Mouse (Mus musculus) heart, postnatal 0 days (tissue): ENCODE measurements around the gene Ogg1. TPM values are rescaled to one million over a fixed set of nuclear protein-coding genes. Genes with fewer than 3 reads are reported as not detected.

ENCODE experiments used
- ATAC-seq: fragments of 200-750 bp; cut with Nextera tagmentation; 2 replicates; pipeline ENCODE4 v1.8.0; 2017; ENCODE audit warnings: low read depth, moderate number of reproducible peaks, moderate library complexity; ENCODE audit not compliant: insufficient read depth
- DNase-seq: peaks from one replicate; pipeline ENCODE4 v3.0.0-alpha.2; 2016; ENCODE audit warnings: low spot score
- H3K27ac ChIP-seq: fragments of 300-500 bp; sonication (generic); 2 replicates; pipeline ENCODE4 v1.5.1; 2014; ENCODE audit warnings: low read depth, mild to moderate bottlenecking
- H3K27me3 ChIP-seq: fragments of 300-500 bp; sonication (generic); 2 replicates; pipeline ENCODE4 v1.6.1; 2014; ENCODE audit warnings: low read length, mixed read lengths; ENCODE audit not compliant: control insufficient read depth, insufficient read depth
- H3K36me3 ChIP-seq: fragments of 300-500 bp; sonication (generic); replicated peaks from 2 replicates; pipeline ENCODE4 v1.6.1; 2014; ENCODE audit warnings: low read length, mixed read lengths; ENCODE audit not compliant: control insufficient read depth, insufficient read depth
- H3K4me1 ChIP-seq: fragments of 300-500 bp; sonication (generic); 2 replicates; pipeline ENCODE4 v1.6.1; 2014; ENCODE audit warnings: antibody characterized with exemption; ENCODE audit not compliant: control insufficient read depth, insufficient read depth
- H3K4me2 ChIP-seq: fragments of 300-500 bp; sonication (generic); 2 replicates; pipeline ENCODE4 v1.6.1; 2014; ENCODE audit warnings: low read depth, mild to moderate bottlenecking, low read length, moderate library complexity
- H3K4me3 ChIP-seq: fragments of 300-500 bp; sonication (generic); 2 replicates; pipeline ENCODE4 v1.5.1; 2014; ENCODE audit warnings: low read depth, low read length
- H3K9ac ChIP-seq: fragments of 300-500 bp; sonication (generic); replicated peaks from 2 replicates; pipeline ENCODE4 v1.6.1; 2014; ENCODE audit warnings: low read depth, low read length, mixed read lengths
- H3K9me3 ChIP-seq: fragments of 300-500 bp; sonication (generic); replicated peaks from 2 replicates; pipeline ENCODE4 v1.6.1; 2016; ENCODE audit warnings: low read length; ENCODE audit not compliant: control insufficient read depth
- CTCF ChIP-seq: IDR thresholded peaks from 2 replicates; pipeline ENCODE4 v1.5.1; 2016; ENCODE audit warnings: antibody characterized with exemption, control low read depth, low read depth
- EP300 ChIP-seq: IDR thresholded peaks from 2 replicates; pipeline ENCODE4 v1.6.1; 2016; ENCODE audit warnings: antibody characterized with exemption, low read depth
- WGBS: fragments of 180-500 bp; shearing (Covaris S2); extraction: QIAGEN DNeasy Blood & Tissue Kit; methylation state at CpG from one replicate; pipeline ENCODE4 v1.1.7; 2014; 5-methylcytosine and 5-hydroxymethylcytosine counted together
- polyA plus RNA-seq: library from polyadenylated mRNA; unstranded; fragments of >200 nt; fragmentation: Nextera tagmentation; extraction: Ambion mirVana; gene quantifications from 2 replicates; pipeline ENCODE4 v1.2.1, GENCODE M21; 2015
- total RNA-seq: library from RNA; depleted of rRNA; stranded (reverse); fragments of >200 nt; gene quantifications from 2 replicates; pipeline ENCODE4 v1.2.3, GENCODE M21; 2014; ENCODE audit warnings: low replicate concordance

The Ogg1 gene
- total and polyA plus RNA-seq, 2 experiments from 2014 or later: 6.4 to 12.6 TPM

- WGBS: 18% methylated on average over 5 of the region's 7 CpGs
- Histone ChIP-seq H3K27ac (no peak overlapping the region; the same call in 1 of the 2 replicates), H3K9ac (no peak overlapping the region), H3K4me3 (peak overlapping the region; percentile 91; the same call in 1 of the 2 replicates), H3K36me3 (peaks cover 39% of the 10 kb centered on the region), H3K4me2 (peak overlapping the region; percentile 96), H3K27me3 (no peaks in the 10 kb centered on the region), H3K4me1 (peaks cover 37% of the 10 kb centered on the region), H3K9me3 (no peaks in the 10 kb centered on the region)
- TF ChIP-seq EP300 (no peak), CTCF (no peak)
- ATAC-seq: no peak
- DNase-seq: no peak
Observed at GRCm38 (mm10) chr6:113342297-113342696, 15.5 kb downstream of the Ogg1 start.

GRCm38 (mm10) chr6:113343177-113344092, 16.7 kb downstream of the Ogg1 start, which contains the start of gene Camk1:
Gene Camk1 (minus strand): TSS chr6:113343984.
- Histone ChIP-seq H3K36me3 (peaks cover 27% of the 10 kb centered on the region), H3K4me2 (peak within 1 kb of the TSS; percentile 96), H3K27me3 (no peaks in the 10 kb centered on the region), H3K27ac (peak within 1 kb of the TSS; percentile 80), H3K9me3 (no peaks in the 10 kb centered on the region), H3K9ac (peak within 1 kb of the TSS; percentile 86), H3K4me1 (peaks cover 32% of the 10 kb centered on the region), H3K4me3 (peak within 1 kb of the TSS; percentile 91)
- DNase-seq (peak; percentile 75), ATAC-seq (peak; percentile 85)
- no peak for TF ChIP-seq EP300
- WGBS: 7% methylated on average over 32 of the region's 32 CpGs

- Histone ChIP-seq H3K4me1 (peaks cover 32% of the 10 kb centered on the region), H3K27ac (peak overlapping the region; percentile 80), H3K9ac (peak overlapping the region; percentile 86), H3K36me3 (peaks cover 19% of the 10 kb centered on the region), H3K9me3 (no peaks in the 10 kb centered on the region), H3K27me3 (no peaks in the 10 kb centered on the region), H3K4me2 (peak overlapping the region; percentile 96), H3K4me3 (peak overlapping the region; percentile 91)
- peak; percentile 58 for DNase-seq
- peak; percentile 72 for ATAC-seq
- WGBS: 10% methylated on average over 2 of the region's 2 CpGs
- TF ChIP-seq EP300: peak; percentile 42; the same call in 1 of the 2 replicates
- TF ChIP-seq CTCF: no peak
Observed at GRCm38 (mm10) chr6:113344321-113344720, 17.5 kb downstream of the Ogg1 start.

GRCm38 (mm10) chr6:113346897-113347296, 20.1 kb downstream of the Ogg1 start:
- DNase-seq: no peak
- Histone ChIP-seq H3K27me3 (no peaks in the 10 kb centered on the region), H3K4me2 (no peak overlapping the region), H3K27ac (no peak overlapping the region), H3K36me3 (no peaks in the 10 kb centered on the region), H3K4me1 (peaks cover 24% of the 10 kb centered on the region), H3K9ac (no peak overlapping the region), H3K9me3 (no peaks in the 10 kb centered on the region), H3K4me3 (no peak overlapping the region)
- TF ChIP-seq CTCF: no peak
- WGBS: 66% methylated on average over 4 of the region's 4 CpGs
- ATAC-seq: no peak

DNA sequence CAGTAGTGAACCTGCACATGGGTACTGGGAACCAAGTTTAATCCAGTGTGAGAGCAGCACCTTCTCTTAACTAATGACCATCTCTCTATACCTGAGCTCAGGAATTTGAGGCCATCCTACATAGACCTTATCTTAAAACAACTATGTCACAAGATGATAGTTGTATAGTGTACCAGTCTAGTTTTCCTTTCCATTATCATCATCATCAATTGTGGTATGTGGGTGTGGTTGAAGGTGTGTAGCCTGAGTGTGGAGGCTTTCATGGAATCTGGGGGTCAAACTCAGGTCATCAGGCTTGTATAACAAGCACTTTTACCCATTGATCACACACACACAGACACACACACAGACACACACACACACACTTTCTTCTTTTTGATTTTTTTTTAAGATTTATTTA, 23.8 kb downstream of the Ogg1 start:
- H3K9ac ChIP-seq: no peak overlapping the region
- DNase-seq: no peak
- ATAC-seq: no peak
- no peaks in the 10 kb centered on the region for H3K27me3 ChIP-seq
- H3K4me3 ChIP-seq: no peak overlapping the region
- H3K27ac ChIP-seq: no peak overlapping the region
- TF ChIP-seq CTCF (no peak), EP300 (no peak)
- H3K4me2 ChIP-seq: no peak overlapping the region
- H3K36me3 ChIP-seq: no peaks in the 10 kb centered on the region
- H3K9me3 ChIP-seq: no peaks in the 10 kb centered on the region
- H3K4me1 ChIP-seq: no peaks in the 10 kb centered on the region
